ENCODE assay signal across 7 mouse cellular contexts in the genomic region with DNA sequence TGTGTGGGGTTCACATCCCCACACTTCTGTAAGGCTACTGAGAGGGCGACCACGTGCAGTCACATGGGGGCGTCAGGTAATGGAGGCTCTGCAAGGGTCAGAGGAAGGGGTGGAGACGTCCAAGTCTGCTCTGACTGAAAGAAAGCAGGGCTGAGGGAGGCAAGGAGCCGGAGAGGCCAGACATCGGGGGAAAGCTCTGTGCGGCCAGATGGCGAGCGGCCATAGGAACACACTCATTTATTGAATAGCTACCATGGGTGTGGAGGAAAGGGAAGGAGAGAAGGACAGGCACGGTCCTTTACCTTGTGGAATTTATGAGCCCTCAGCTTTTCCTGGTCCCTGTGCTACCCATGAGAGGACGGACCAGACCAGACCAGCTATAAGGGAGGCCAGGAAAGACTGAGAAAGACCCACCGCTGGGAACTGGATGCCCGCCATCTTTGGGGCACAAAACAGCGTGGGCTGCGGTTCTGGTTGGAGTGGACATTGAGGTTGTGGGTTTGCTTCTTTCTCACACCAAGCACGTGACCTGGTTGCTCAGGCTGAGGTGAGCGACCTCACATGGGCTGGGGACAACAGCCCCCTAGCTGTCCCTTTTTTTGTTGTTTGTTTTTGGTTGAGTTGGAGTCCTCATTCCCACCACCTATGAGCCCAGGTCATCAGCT. TPM values are rescaled to one million over a fixed set of nuclear protein-coding genes. Genes with fewer than 3 reads are reported as not detected.
DNase-seq lines count a peak whose midpoint lies in the region; ATAC-seq lines count a peak whose summit lies in the region.

No protein-coding gene starts in this region.

- no peak for DNase-seq in lung, postnatal 36 days
- DNase-seq in embryonic facial prominence, embryonic 11.5 days (ENCODE audit: low spot score), result no peak
- no peak for DNase-seq in left cerebral cortex, postnatal 10 days (ENCODE audit: extremely low spot score in 1 of 2, low spot score in 2 of 2)
- no peak for DNase-seq in natural killer cell, adult 2 months (ENCODE audit: low spot score in 2 of 2)

- no peaks in the 10 kb centered on the region for H3K9me3 ChIP-seq in lung, embryonic 15.5 days
- H3K9me3 ChIP-seq in embryonic facial prominence, embryonic 11.5 days (replicated peaks; ENCODE audit: control insufficient read depth, low read length), result no peaks in the 10 kb centered on the region
- no peaks in the 10 kb centered on the region for H3K9me3 ChIP-seq in heart, embryonic 15.5 days (replicated peaks)
- no peaks in the 10 kb centered on the region for H3K9me3 ChIP-seq in liver, embryonic 16.5 days (replicated peaks; ENCODE audit: control insufficient read depth, low read length)

- H3K4me1 ChIP-seq in lung, embryonic 15.5 days, result peaks cover 51% of the 10 kb centered on the region
- peaks cover 6% of the 10 kb centered on the region for H3K4me1 ChIP-seq in embryonic facial prominence, embryonic 11.5 days (ENCODE audit: control insufficient read depth, insufficient read depth, low read length)
- peaks cover 60% of the 10 kb centered on the region for H3K4me1 ChIP-seq in heart, embryonic 15.5 days (replicated peaks)
- H3K4me1 ChIP-seq in liver, embryonic 16.5 days (ENCODE audit: control insufficient read depth, low read depth, low read length), result peaks cover 64% of the 10 kb centered on the region

- H3K36me3 ChIP-seq in lung, embryonic 15.5 days, result no peaks in the 10 kb centered on the region
- H3K36me3 ChIP-seq in embryonic facial prominence, embryonic 11.5 days (replicated peaks; ENCODE audit: control insufficient read depth, insufficient read depth, low read depth, low read length), result no peaks in the 10 kb centered on the region
- H3K36me3 ChIP-seq in heart, embryonic 15.5 days, result no peaks in the 10 kb centered on the region
- H3K36me3 ChIP-seq in liver, embryonic 16.5 days (ENCODE audit: control insufficient read depth, insufficient read depth), result no peaks in the 10 kb centered on the region

- intact Hi-C loops in left cerebral cortex, postnatal 10 days (cut with DNase I), result no loop called here

- WGBS in lung, embryonic 15.5 days, result 67% methylated on average over 17 of the region's 17 CpGs
- 87% methylated on average over 17 of the region's 17 CpGs for WGBS in embryonic facial prominence, embryonic 11.5 days
- 75% methylated on average over 17 of the region's 17 CpGs for WGBS in heart, embryonic 15.5 days
- 70% methylated on average over 17 of the region's 17 CpGs for WGBS in liver, embryonic 16.5 days (ENCODE audit: insufficient replicate concordance)

- H3K27ac ChIP-seq in lung, embryonic 15.5 days, result peak overlapping the region; percentile 96
- peak overlapping the region; percentile 83 for H3K27ac ChIP-seq in embryonic facial prominence, embryonic 11.5 days (replicated peaks; ENCODE audit: low read depth, low read length)
- peak overlapping the region; percentile 85 for H3K27ac ChIP-seq in heart, embryonic 15.5 days
- peak overlapping the region; percentile 72 for H3K27ac ChIP-seq in liver, embryonic 16.5 days (ENCODE audit: low read length)

- H3K9ac ChIP-seq in lung, embryonic 15.5 days, result no peak overlapping the region
- 0 out of 2 replicates have a peak overlapping the region, but pooled peaks have one; percentile 11 for H3K9ac ChIP-seq in embryonic facial prominence, embryonic 11.5 days (replicated peaks; ENCODE audit: low read length)
- H3K9ac ChIP-seq in heart, embryonic 15.5 days, result no peak overlapping the region
- peak overlapping the region; percentile 44 for H3K9ac ChIP-seq in liver, embryonic 16.5 days (ENCODE audit: low read depth, low read length)

- H3K4me2 ChIP-seq in lung, embryonic 15.5 days, result 0 out of 2 replicates have a peak overlapping the region, but pooled peaks have one; percentile 1
- no peak overlapping the region for H3K4me2 ChIP-seq in embryonic facial prominence, embryonic 11.5 days (ENCODE audit: low read depth, low read length)
- peak overlapping the region; percentile 14; the same call in 1 of the 2 replicates for H3K4me2 ChIP-seq in heart, embryonic 15.5 days
- no peak overlapping the region for H3K4me2 ChIP-seq in liver, embryonic 16.5 days (ENCODE audit: low read depth, low read length)

- no peak overlapping the region for H3K4me3 ChIP-seq in lung, embryonic 15.5 days
- H3K4me3 ChIP-seq in embryonic facial prominence, embryonic 11.5 days (ENCODE audit: low read depth, low read length), result no peak overlapping the region
- H3K4me3 ChIP-seq in heart, embryonic 15.5 days, result no peak overlapping the region
- no peak overlapping the region for H3K4me3 ChIP-seq in liver, embryonic 16.5 days (ENCODE audit: low read depth, low read length)

- H3K27me3 ChIP-seq in lung, embryonic 15.5 days, result no peaks in the 10 kb centered on the region
- H3K27me3 ChIP-seq in embryonic facial prominence, embryonic 11.5 days (ENCODE audit: control insufficient read depth, insufficient read depth, low read length), result no peaks in the 10 kb centered on the region
- H3K27me3 ChIP-seq in heart, embryonic 15.5 days, result no peaks in the 10 kb centered on the region
- H3K27me3 ChIP-seq in liver, embryonic 16.5 days (ENCODE audit: control insufficient read depth, insufficient read depth, low read depth, low read length), result no peaks in the 10 kb centered on the region

- peak; percentile 2; the same call in 1 of the 2 replicates for ATAC-seq in lung, embryonic 15.5 days (ENCODE audit: borderline replicate concordance, extremely low read depth, low FRiP score, low TSS enrichment)
- ATAC-seq in embryonic facial prominence, embryonic 11.5 days (replicated peaks; ENCODE audit: insufficient number of reproducible peaks, low FRiP score, low TSS enrichment, low read depth), result no peak
- ATAC-seq in heart, embryonic 15.5 days (replicated peaks; ENCODE audit: insufficient number of reproducible peaks, insufficient read depth, low FRiP score, low read depth), result no peak
- ATAC-seq in liver, embryonic 16.5 days (ENCODE audit: low read depth), result no peak

RNA-seq across cellular contexts. Expression of gene Ccnd3, which starts 22.1 kb away (rescaled TPM):
- polyA plus RNA-seq in lung, embryonic 15.5 days (2015; fragmentation: Nextera tagmentation; extraction: Ambion mirVana), result 286 and 294 TPM in 2 replicates
- 291 and 294 TPM in 2 replicates for polyA plus RNA-seq in embryonic facial prominence, embryonic 11.5 days (2014; fragmentation: Nextera tagmentation; extraction: Ambion mirVana)
- polyA plus RNA-seq in heart, embryonic 15.5 days (2015; fragmentation: Nextera tagmentation; extraction: Ambion mirVana), result 369 and 456 TPM in 2 replicates
- 300 and 331 TPM in 2 replicates for polyA plus RNA-seq in liver, embryonic 16.5 days (2015; fragmentation: Nextera tagmentation; extraction: Ambion mirVana)
- total RNA-seq in left cerebral cortex, postnatal 10 days (2021), result 10 to 100 TPM; 24.5 to 26.7 TPM

RNA-seq across cellular contexts. Expression of gene Taf8, which starts 24.9 kb away (rescaled TPM):
- polyA plus RNA-seq in lung, embryonic 15.5 days (2015; fragmentation: Nextera tagmentation; extraction: Ambion mirVana), result 25.6 and 32.3 TPM in 2 replicates
- 27.6 and 29.4 TPM in 2 replicates for polyA plus RNA-seq in embryonic facial prominence, embryonic 11.5 days (2014; fragmentation: Nextera tagmentation; extraction: Ambion mirVana)
- 17.0 and 20.5 TPM in 2 replicates for polyA plus RNA-seq in heart, embryonic 15.5 days (2015; fragmentation: Nextera tagmentation; extraction: Ambion mirVana)
- polyA plus RNA-seq in liver, embryonic 16.5 days (2015; fragmentation: Nextera tagmentation; extraction: Ambion mirVana), result 14.2 and 14.3 TPM in 2 replicates
- total RNA-seq in left cerebral cortex, postnatal 10 days (2021), result 10 to 100 TPM; 13.8 to 14.3 TPM

Comparison
In these comparisons a context has a peak if more than half of its experiments do, and no peak if none do; other contexts are left out.
1. H3K4me2 ChIP-seq: peak in lung, embryonic 15.5 days (single experiment) and heart, embryonic 15.5 days (single experiment); none in embryonic facial prominence, embryonic 11.5 days (single experiment) and liver, embryonic 16.5 days (single experiment).
2. H3K9ac ChIP-seq: peak in embryonic facial prominence, embryonic 11.5 days (single experiment) and liver, embryonic 16.5 days (single experiment); none in lung, embryonic 15.5 days (single experiment) and heart, embryonic 15.5 days (single experiment).
3. Peak in every context shown above with its lines, with median percentiles within 50 percentile points of each other: H3K27ac ChIP-seq.